Mouse (Mus musculus) MEL (cell line): ENCODE measurements at regions not wholly inside any gene's neighbourhood (a gene's known extent, or its start where the extent isn't known, plus 50 kb on each side); places are given as distances from the start of the nearest gene placed in this dataset.

Source experiments
- CTCF ChIP-seq, 3 experiments: IDR thresholded peaks in 2 of 3; conservative IDR thresholded peaks in 1 of 3; 2 replicates each; pipeline ENCODE4 v1.5.1; 2011 to 2012; ENCODE audit warnings: low read length in 3 of 3, low read depth in 2 of 3, mild to moderate bottlenecking in 2 of 3, improper control_type of control experiment in 1 of 3, inconsistent platforms in 1 of 3, mixed read lengths in 1 of 3, moderate library complexity in 1 of 3; ENCODE audit not compliant: control insufficient read depth in 1 of 3, insufficient read depth in 1 of 3, poor library complexity in 1 of 3, severe bottlenecking in 1 of 3
- ELF1 ChIP-seq: IDR thresholded peaks from 2 replicates; pipeline ENCODE4 v1.6.1; 2014; ENCODE audit warnings: low read depth, mild to moderate bottlenecking, inconsistent platforms, low read length, improper control_type of control experiment, moderate library complexity
- EP300 ChIP-seq, 2 experiments: IDR thresholded peaks; 2 replicates each; pipeline ENCODE4 v1.6.1; 2011; ENCODE audit warnings: improper control_type of control experiment in 2 of 2, low read length in 2 of 2, low read depth in 1 of 2, mild to moderate bottlenecking in 1 of 2
- GATA1 ChIP-seq: IDR thresholded peaks from 2 replicates; pipeline ENCODE4 v1.6.1; 2011; ENCODE audit warnings: low read depth, low read length, improper control_type of control experiment
- HCFC1 ChIP-seq: IDR thresholded peaks from 2 replicates; pipeline ENCODE4 v1.6.1; 2012; ENCODE audit warnings: low read depth, mild to moderate bottlenecking, inconsistent platforms, low read length, improper control_type of control experiment, moderate library complexity
- MAZ ChIP-seq: IDR thresholded peaks from 2 replicates; pipeline ENCODE4 v1.6.1; 2012; ENCODE audit warnings: low read depth, mild to moderate bottlenecking, inconsistent platforms, low read length, improper control_type of control experiment
- NRF1 ChIP-seq: IDR thresholded peaks from 2 replicates; pipeline ENCODE4 v1.6.1; 2014; ENCODE audit warnings: low read depth, mild to moderate bottlenecking, inconsistent platforms, low read length, improper control_type of control experiment, moderate library complexity; ENCODE audit not compliant: poor library complexity, insufficient read depth, severe bottlenecking
- POLR2A ChIP-seq, 2 experiments: IDR thresholded peaks; 2 replicates each; pipeline ENCODE4 v1.6.1; 2011 to 2012; ENCODE audit warnings: low read length in 2 of 2, mild to moderate bottlenecking in 2 of 2, control low read depth in 1 of 2, improper control_type of control experiment in 1 of 2, low read depth in 1 of 2, moderate library complexity in 1 of 2; ENCODE audit not compliant: control insufficient read depth in 1 of 2, insufficient read depth in 1 of 2, poor library complexity in 1 of 2
- POLR2AphosphoS2 ChIP-seq: IDR thresholded peaks from 2 replicates; pipeline ENCODE4 v1.6.1; 2011; ENCODE audit warnings: low read length, improper control_type of control experiment
- TAL1 ChIP-seq: IDR thresholded peaks from 2 replicates; pipeline ENCODE4 v1.6.1; 2012; ENCODE audit warnings: mild to moderate bottlenecking, inconsistent platforms, low read length, moderate library complexity, mixed read lengths
- TCF12 ChIP-seq: IDR thresholded peaks from 2 replicates; pipeline ENCODE4 v1.6.1; 2014; ENCODE audit warnings: low read depth, mild to moderate bottlenecking, inconsistent platforms, low read length, improper control_type of control experiment, moderate library complexity
- USF1 ChIP-seq: IDR thresholded peaks from 2 replicates; pipeline ENCODE4 v1.6.1; 2014; ENCODE audit warnings: low read depth, mild to moderate bottlenecking, inconsistent platforms, low read length, improper control_type of control experiment, moderate library complexity
- ZMIZ1 ChIP-seq: IDR thresholded peaks from 2 replicates; pipeline ENCODE4 v1.6.1; 2012; ENCODE audit warnings: low read depth, mild to moderate bottlenecking, inconsistent platforms, low read length, improper control_type of control experiment, moderate library complexity

GRCm38 (mm10) chr12:71618466-71618865 is 212.4 kb upstream of the Daam1 start:
- TF ChIP-seq POLR2A (IDR thresholded peaks at IDR 0.05; ENCODE audit: control insufficient read depth in 1 of 2, insufficient read depth in 1 of 2, low read depth in 1 of 2, low read length in 2 of 2, poor library complexity in 1 of 2) (no peak), CTCF (IDR thresholded peaks at IDR 0.05 in 2 of 3, conservative IDR thresholded peaks at IDR 0.05 in 1 of 3; ENCODE audit: control insufficient read depth in 1 of 3, insufficient read depth in 1 of 3, low read depth in 2 of 3, low read length in 3 of 3, poor library complexity in 1 of 3, severe bottlenecking in 1 of 3) (no peak), GATA1 (no peak), TAL1 (no peak), TCF12 (no peak), USF1 (no peak), POLR2AphosphoS2 (no peak), EP300 (IDR thresholded peaks at IDR 0.05; ENCODE audit: low read depth in 1 of 2, low read length in 2 of 2) (no peak), HCFC1 (no peak), NRF1 (no peak), MAZ (no peak), ELF1 (no peak), ZMIZ1 (no peak)
